Mouse (Mus musculus) adrenal gland, adult (tissue): ENCODE measurements at regions not wholly inside any gene's neighbourhood (a gene's known extent, or its start where the extent isn't known, plus 50 kb on each side); places are given as distances from the start of the nearest gene placed in this dataset.
A peak's percentile ranks its signal among the peaks of the same experiment; 100 is the strongest.
"Not testable (repeated sequence)": the region's sequence is repeated elsewhere in the genome, so short reads cannot be mapped to it uniquely, and the experiment has no call there.

ENCODE experiments used
- DNase-seq, 2 experiments: peaks; one replicate each; pipeline ENCODE4 v3.0.0; 2022 to 2023; ENCODE audit warnings: low spot score in 1 of 2; ENCODE audit not compliant: inconsistent age in 2 of 2

DNA sequence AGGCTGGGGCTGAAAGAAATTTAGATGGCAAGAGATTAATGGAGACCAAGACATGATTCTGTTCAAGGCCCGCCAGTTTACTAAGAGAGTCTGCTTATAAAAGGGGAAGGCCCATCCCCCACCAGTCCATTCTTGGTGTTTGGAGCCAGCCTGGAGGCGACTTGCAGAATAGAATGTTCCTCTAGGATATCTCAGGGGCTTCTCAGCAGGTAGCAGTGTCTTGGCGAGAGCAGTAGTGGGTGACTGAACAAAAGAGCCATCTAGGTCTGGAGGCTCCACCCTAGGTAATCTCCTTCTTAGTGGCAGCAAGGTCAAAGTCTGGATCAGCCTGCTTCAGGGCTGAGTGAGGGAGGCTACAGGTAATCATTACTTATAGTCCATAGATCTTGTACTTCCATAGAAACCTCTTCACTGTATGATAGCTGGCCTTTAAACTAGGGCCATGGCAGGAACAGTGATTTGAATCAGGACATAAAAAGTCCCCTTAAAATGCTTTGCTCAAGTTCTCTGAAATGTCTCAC is 166.0 kb upstream of the Gm5538 start:
- not testable (repeated sequence) for DNase-seq

GRCm38 (mm10) chr3:59542621-59543020 is 187.0 kb upstream of the Gm5538 start:
- DNase-seq: no peak

- DNase-seq: not testable (repeated sequence)
These were observed 189.0 kb upstream of the Gm5538 start for GRCm38 (mm10) chr3:59540547-59540946.

- not testable (repeated sequence) for DNase-seq
These were observed 189.7 kb upstream of the Gm5538 start for GRCm38 (mm10) chr3:59539893-59540292.

- no peak for DNase-seq
These were observed 187.2 kb upstream of the Igsf10 start for GRCm38 (mm10) chr3:59531311-59531834.

DNA sequence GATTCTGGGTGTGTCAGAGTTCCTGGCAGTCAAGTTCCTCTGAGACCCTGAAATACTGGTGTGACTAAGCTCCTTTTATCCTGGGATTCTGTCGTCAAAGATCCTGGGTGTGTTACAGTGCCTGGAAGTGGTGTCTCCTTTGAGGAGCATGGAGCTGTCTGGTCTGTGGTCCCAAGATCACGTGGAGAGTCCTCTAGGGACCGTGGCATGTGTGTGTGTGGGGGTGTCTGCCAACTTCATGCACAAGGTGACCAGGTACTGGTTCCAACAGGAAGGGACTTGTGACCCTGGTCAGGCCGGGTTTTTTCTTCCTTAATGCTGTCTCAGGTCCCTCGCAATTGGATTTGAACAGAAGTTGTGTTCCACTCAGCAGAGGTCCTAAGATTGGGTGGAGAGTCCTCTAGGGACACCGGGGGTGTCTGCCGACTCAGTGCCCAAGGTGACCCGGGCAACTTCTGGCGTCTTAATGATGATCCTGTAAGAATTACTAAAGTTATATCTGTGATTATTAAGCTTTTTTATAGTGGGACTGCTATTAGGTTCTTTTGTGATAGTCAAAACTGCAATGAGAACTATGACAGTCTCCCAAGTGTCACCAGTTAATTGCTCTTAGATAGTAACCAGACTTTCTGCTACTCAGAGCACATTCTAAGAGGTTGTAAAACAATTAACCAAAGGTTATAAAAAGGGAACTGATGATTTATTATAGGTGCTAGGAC is 186.6 kb upstream of the Igsf10 start:
- no peak for DNase-seq

GRCm38 (mm10) chr3:59520766-59521165 is 176.6 kb upstream of the Igsf10 start:
- no peak for DNase-seq

- DNase-seq: no peak
These were observed 133.9 kb upstream of the Igsf10 start for GRCm38 (mm10) chr3:59478095-59478494.

DNA sequence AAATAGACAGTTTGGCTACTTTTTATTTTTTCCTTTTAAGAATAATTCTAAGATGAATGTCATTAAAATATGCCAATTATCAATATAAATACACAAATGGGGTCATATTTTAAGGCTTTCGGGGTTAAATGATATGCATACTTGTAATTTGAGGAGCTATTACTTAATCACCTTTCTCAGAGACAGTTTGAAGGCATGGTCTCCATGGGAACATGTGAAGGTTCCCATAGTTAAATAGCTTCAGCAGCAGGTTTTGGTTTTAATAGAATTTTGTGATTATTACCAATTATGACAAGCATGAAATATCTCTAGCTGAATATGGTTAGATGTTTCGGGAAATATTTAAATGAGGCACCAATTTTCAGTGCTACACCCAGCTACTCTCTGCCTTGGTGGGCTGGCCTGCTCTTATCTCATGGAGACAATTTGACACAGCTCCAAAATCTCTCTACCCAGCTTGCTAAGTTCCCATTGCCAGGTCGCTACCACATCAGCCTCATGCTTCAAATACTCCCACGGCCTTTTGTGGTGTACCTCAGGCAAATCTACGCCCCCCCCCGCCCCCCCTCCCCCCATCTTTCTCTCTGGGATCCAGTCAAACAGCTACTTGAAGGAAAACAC is 133.4 kb upstream of the Igsf10 start:
- DNase-seq: no peak

GRCm38 (mm10) chr3:59468956-59469355 is 124.8 kb upstream of the Igsf10 start:
- DNase-seq: no peak

DNA sequence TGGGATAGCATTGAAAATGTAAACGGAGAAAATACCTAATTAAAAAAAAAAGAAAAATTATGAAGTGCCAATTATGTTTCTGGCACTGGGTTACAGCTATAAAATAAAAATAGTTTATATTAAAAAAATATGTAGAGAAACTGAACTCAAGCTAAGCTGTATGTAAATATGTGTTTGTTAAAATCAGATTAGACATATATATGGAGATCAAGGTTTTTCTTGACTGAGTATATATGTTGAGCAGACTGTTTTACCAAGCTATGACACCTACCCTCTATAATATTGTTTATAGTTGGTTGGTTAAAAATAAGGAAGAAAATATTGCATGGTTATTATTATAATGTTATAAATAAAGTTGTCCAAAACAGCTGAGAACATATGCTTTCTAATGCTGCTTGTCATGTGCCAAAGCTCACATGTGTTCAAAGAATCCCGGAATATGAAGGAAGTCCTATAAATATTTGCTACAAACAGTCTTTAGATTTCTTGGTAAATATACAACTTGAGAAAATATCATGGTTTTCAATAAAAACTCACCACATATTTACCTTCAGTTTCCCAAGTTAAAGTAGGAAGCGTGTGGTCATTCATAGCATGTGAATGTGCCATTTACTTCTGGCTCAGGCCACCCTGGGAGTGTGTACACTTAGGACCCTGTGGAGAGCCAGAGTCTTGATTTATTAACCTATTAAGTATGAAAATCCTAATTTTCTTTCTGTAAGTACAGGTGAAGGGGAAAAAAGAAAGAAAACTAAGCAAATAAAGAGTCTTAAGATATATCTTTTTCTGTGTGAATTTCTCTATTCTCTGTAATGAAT is 118.4 kb upstream of the Igsf10 start:
- DNase-seq: no peak

DNA sequence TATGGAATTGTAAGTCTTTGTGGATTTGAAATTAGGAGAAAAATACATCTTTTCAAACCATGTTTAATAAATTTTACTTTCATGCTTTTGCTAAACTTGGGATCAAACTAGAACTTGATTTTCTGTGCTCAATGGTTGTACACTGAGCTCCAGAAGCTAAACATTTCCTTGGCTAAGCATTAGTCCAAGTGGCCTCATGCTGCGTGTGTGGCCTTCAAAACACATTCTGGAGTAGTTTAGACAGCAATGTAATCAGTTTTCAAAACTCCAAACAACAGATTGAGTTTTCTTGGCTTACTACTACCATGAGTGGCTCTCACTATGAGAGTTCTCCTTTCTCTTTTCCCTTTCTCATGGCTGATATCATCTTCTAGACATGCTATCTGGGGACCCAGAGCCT is 112.7 kb upstream of the Igsf10 start:
- DNase-seq: no peak

DNA sequence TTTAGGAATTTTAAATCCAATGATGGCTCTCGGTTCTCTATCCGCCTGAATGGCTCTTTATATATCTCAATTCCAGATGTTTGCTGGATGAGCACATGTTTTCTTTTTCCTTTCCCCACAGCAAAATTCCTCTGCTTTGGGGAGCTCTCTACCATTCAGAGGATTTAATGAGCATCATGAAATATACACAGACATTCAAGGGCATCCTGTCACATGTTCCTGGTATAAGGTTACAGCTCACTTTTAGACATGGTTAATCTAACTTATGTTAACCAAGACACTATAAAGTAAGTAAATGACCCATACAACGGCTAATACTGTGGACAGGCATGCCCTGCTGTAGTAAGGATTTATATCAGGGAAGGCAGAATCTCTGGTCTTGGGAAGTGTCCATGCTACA is 106.9 kb upstream of the Igsf10 start:
- no peak for DNase-seq

DNA sequence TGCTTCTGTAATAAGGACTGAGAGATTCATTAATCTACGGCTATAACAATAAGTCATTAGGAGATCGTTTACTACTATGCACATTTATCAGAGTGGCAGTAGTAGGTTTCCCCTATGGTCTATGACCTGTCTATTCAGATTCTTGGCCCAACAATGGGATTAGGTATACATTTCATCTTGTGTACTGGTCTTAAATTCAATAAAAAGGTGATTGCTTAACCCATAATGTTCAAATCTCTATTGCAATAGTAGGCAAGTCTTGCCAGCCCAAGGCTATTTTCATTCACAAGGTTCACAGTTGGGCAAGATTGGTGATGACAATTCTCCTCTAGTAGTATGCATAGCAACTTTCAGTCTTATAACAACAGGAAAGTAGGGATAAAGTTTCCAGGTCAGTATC is 79.4 kb upstream of the Igsf10 start:
- DNase-seq: peak in 1 of 2 experiments; percentile 32

DNA sequence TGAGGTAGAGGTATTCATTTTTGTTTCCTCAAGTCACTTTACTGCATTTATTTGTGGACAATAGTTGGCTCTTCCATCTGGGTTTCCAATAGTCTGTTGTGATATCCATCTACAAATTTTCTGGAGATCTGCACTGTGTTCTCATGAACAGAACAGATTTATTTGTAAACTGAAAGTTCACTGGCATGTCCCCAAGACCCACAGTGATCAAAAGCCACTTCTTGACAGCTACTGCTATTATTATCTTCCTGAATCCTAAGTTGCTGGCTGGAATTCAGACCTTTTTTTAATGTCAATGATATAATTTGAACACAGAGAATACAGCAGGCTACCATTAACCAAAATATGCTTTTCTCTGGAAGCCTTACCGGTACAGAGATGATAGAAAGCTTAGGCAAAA is 64.9 kb upstream of the Igsf10 start:
- peak in 1 of 2 experiments; percentile 68 for DNase-seq

DNA sequence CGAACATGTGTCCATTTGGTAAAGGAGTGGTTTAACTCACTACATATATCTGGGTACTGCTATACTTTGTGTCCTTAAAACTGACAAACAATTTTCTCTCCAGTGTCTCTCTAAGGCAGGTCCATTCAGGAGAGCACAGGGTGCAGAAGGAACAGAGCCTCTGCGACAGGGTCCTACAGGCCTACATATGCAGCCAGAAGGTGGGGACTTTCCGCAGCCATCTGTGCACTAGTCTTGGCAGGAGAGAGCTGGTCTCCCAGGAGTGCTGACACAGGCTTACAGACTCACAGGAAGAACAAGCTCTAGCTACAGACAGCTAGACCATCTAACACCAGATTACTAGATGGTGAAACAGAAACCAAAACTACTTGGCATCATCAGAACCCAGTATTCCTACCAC is 61.8 kb upstream of the Igsf10 start:
- no peak for DNase-seq

DNA sequence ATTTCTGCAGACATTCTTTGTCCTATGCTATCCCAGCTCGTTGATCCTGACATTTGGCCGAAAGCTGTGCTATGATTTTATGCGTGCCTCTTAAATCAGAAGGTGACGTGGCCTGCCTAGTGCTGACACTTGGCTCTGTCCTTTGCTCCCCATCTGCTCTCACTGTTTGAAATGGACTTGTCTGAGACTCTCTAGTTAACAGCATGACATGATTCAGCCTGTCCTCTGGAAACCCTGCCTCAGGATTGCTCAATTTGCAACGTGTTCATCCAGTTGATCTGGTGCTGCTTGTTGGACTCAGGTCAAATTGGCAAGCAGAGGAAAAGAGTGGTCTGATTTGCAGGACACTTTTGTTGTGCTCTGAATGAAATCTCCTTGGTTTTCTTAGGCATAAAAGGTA is 57.7 kb upstream of the Igsf10 start:
- DNase-seq: peak; percentile 22 to 81

GRCm38 (mm10) chr3:59401425-59401824 is 57.2 kb upstream of the Igsf10 start:
- no peak for DNase-seq
